Mouse (Mus musculus) urinary bladder, postnatal 4 days (tissue): ENCODE data around the gene Myrf.

Experiments used
- DNase-seq, 2 experiments: peaks; one replicate each; pipeline ENCODE4 v3.0.0; 2021 to 2022; ENCODE audit warnings: low spot score in 2 of 2

Myrf gene

GRCm38 (mm10) chr19:10248128-10248527, 7.6 kb upstream of the Myrf start:
- no peak for DNase-seq

- no peak for DNase-seq
Observed at GRCm38 (mm10) chr19:10247165-10247564, 6.6 kb upstream of the Myrf start.

GRCm38 (mm10) chr19:10244183-10244582, 3.6 kb upstream of the Myrf start:
- DNase-seq = no peak

- DNase-seq = no peak
Observed at GRCm38 (mm10) chr19:10242916-10243315, 2.4 kb upstream of the Myrf start.

DNA sequence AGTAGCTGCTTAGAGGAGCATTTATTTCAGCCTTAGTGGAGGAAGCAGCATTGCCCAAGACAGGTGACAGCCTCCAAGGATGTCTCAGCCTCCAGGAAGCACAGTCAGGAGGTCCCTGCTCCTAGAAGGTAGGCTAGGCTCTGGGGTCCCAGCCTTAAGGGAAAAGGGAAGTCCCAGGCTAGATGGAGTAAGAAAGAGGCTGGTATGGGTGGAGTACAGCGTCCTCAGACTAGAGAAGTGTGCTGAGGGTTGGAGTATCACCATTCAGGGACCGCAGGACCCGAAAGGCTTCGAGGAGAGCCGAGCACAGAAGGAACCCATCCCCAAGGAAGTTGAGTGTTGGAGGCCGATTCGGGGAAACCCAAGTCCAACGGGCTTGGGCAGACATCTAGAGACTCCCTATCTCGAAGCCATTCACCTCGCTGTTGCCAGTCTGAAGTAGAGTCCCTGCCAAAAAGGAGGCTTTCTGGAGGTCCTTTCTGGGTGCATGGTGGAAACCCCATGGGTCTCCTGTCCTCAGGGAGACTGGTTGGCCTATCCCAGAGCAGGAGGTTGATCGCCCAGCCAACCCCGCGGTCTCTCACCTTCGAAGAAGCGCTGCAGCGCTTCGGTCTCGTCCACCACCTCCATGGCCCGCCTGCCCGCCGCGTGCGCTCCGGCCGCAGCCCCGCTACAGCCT, 434 bp downstream of the Myrf start:
- DNase-seq = no peak

DNA sequence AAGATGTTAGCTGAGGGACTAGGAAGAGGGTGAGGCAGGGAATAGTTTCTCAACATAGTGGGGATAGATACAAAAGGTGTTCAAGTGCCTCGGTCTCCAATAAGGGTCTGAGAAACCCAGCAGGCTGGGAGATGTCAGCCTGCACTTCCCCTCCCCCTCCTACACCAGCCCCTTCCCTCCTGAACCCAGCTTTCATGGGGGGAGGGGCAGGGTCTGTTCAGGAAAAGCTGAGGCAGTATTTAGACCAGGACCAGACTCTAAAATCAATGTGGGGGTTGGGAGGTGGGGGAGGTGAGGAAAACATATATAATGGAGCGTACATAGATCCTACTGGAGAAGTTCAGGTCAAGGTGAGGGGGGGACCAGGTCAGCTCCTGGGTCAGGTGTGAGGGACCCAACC, 1.1 kb downstream of the Myrf start:
- DNase-seq = no peak

DNA sequence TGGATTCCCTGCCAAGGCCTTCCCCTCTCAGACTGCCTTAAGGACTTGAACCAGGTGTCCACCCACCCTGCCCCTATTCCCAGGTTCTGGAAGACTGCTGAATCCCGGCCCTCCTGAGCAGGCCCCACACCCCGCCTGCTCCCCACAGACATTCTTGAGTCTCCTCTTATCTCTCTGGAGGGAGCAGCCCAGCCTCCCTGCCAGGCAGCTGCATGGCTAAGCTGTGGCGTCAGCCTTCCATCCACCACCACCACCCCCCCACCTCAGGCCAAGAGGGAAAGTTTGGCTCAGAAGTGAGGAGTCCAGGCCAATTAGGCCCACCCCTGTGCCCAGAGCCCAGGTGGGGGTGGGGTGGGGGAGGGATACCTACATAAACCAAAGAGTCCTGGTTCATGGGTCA, 2.1 kb downstream of the Myrf start:
- no peak for DNase-seq

GRCm38 (mm10) chr19:10235784-10236565, 4.6 kb downstream of the Myrf start:
- no peak for DNase-seq

DNA sequence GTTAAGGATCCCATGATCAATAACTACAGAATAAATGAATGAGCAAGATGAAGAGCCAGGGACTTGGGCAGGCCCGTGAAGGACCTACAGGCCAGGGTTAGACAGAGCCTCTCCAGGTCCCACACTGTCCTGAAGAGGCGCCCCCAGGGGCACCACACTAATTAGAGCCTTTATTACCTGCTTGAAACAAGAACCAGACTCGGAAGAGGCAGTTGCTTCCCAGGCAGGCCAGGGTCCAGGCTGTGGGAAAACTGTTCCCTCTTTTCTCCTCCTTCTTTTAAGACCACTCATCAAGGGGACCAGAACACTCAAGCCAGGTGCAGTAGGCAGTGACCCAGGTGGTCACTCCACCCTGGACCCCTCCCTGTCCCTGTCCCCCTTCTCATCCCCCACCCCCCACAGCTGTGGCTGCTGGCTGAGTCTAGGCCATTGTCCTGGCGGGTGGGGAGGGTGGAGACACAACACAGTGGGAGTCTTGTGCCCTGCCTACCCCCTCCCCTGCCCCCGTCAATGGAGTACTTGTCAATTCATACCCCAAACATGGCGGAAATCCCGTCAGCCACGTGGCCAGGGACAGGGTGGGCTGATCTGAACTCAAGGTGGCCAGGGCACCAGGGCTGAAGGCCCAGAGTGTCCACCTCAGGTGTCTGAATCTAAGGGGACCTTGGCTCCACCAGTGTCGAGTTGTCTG, 8.1 kb downstream of the Myrf start:
- no peak for DNase-seq

- no peak for DNase-seq
Observed at GRCm38 (mm10) chr19:10231871-10232270, 8.7 kb downstream of the Myrf start.

DNA sequence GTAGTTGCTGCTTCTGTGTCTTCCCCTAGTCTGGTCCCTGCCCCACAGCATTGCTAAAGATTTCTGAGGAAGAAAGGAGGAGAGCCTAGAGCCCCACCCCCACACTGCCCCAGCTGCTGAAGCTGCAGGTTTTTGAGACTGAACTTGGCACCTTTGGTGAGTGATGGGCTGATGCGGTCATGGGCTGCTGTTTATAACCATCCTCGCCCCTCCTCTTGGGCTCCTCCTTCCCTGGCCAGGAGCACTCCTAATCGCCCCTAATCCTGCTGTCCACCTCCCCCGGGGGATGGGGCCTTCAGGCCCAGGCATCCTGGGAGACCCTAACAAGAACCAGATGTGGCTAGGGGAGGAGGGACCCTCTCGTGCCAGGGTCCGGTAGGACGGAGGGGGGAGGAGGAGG, 9.5 kb downstream of the Myrf start:
- DNase-seq = no peak

- DNase-seq = no peak
Observed at GRCm38 (mm10) chr19:10225767-10226166, 14.8 kb downstream of the Myrf start.

GRCm38 (mm10) chr19:10224637-10225453, 15.7 kb downstream of the Myrf start:
- DNase-seq = no peak

DNA sequence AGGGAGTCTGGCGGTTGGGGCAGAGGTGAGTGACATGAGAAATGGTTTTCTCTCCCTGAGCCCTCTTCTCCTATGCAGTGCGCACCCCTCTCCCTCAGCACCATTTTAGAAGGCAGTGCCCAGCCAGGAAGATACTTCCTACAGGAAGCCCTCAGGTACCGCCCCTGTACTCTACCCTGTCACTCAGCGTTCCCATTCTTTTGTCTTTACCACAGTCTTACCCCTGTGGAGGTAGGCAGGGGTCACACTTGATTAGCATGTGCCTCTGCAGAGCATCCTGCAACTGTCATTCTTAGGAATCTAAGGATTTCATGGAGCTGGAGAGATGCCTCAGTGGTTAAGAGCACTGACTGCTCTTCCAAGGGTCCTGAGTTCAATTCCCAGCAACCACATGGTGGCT, 17.0 kb downstream of the Myrf start:
- DNase-seq = no peak

DNA sequence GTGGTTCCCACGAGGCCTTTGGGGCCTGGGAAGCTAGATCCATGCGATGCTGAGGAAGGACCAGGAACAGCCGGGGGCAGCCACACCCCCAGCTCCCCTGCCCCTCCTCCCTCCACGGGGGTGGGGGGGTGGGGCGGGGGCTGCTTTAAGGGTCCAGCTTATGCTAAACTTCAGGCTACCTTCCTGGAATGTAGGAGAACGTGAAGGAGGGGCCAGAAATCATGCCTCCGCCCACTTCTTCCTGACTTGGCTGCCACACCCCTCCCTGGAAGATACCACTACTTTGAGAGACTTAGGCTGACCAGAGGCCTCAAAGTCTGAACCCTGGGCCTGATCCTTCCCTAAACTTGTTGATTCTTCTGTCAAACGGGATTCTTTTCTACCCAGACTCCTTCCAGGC, 17.9 kb downstream of the Myrf start:
- DNase-seq = no peak

GRCm38 (mm10) chr19:10221585-10221984, 19.0 kb downstream of the Myrf start:
- no peak for DNase-seq

GRCm38 (mm10) chr19:10219593-10219992, 21.0 kb downstream of the Myrf start:
- DNase-seq = no peak

DNA sequence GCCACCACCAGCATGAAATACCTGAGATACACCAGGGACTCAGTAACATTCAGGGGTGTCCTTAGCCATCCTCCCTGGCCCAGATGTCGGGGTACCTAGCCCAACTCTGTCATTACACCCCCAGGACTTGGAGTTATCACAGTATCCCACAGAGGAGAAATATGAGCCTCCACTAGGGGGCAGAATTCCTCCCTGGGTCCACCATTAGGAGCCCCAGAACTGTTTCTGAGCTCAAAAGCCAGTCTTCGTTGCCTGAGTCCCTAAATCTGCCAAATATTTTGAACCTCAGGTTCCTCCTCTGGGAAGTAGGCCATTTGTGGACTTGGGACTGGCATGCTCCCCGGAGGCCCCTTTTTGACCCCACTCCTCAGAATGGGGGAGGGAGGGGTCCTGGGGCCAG, 21.4 kb downstream of the Myrf start:
- DNase-seq = no peak

GRCm38 (mm10) chr19:10216101-10216500, 24.4 kb downstream of the Myrf start:
- DNase-seq = no peak

GRCm38 (mm10) chr19:10213796-10214471, 26.6 kb downstream of the Myrf start:
- no peak for DNase-seq

DNA sequence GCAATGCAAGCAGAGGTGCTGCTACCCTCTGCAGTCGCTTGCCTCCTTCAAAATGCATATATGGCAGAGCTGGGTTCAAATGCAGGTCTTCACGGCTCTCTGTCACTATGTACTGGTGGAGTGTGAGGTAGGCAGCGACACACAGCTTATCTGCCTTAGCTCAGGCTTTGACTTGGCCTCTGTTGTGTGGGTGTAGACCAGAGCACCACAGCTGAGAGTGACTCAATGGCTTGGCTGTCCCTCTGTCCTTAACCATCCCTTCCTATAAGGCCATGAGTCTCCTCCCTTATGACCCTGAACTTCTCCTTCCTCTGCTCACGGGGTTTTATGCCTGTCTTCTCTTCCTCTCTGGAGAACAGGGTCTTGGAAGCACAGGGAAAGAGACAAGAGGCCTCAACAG, 29.7 kb downstream of the Myrf start:
- no peak for DNase-seq
